ENCODE assay signal across 22 mouse cellular contexts in genomic region chr3:51328546-51328945, GRCm38 (mm10). TPM values are rescaled to one million over a fixed set of nuclear protein-coding genes. Genes with fewer than 3 reads are reported as not detected.
DNase-seq lines count a peak whose midpoint lies in the region; TF ChIP-seq lines count a peak whose summit lies in the region.
"Had no signal": no experiment of that assay in that cellular context is flagged by ENCODE, and none has a peak within 500 bp of the region (broad histone marks: within the 10 kb centered on the region; RNA-seq: fewer than 3 reads in every experiment).

No protein-coding gene starts in this region.

- no peak overlapping the region for H3K9ac ChIP-seq in liver, adult 2 months (ENCODE audit: low read depth, low read length)
- H3K9ac ChIP-seq: hindbrain, embryonic 15.5 days; liver, embryonic 14.5 days; neural tube, embryonic 12.5 days had no signal

- no peak overlapping the region for H3K27ac ChIP-seq in liver, adult 2 months (replicated peaks; ENCODE audit: insufficient read depth, low read depth, low read length)
- H3K27ac ChIP-seq: hindbrain, embryonic 10.5 days; hindbrain, embryonic 15.5 days; kidney, postnatal 0 days; liver, embryonic 14.5 days; midbrain, embryonic 10.5 days; neural tube, embryonic 12.5 days; stomach, postnatal 0 days had no signal

- H3K4me3 ChIP-seq in liver, adult 2 months (ENCODE audit: insufficient read depth, low read depth, low read length): no peak overlapping the region
- H3K4me3 ChIP-seq: erythroblast, embryonic 14.5 days; hindbrain, embryonic 10.5 days; hindbrain, embryonic 15.5 days; midbrain, embryonic 10.5 days; neural tube, embryonic 12.5 days had no signal

- H3K27me3 ChIP-seq in liver, adult 2 months (ENCODE audit: control insufficient read depth, insufficient read depth, low read length): no peaks in the 10 kb centered on the region
- H3K27me3 ChIP-seq: hindbrain, embryonic 15.5 days; neural tube, embryonic 12.5 days had no signal

- H3K4me1 ChIP-seq in liver, adult 2 months (ENCODE audit: control insufficient read depth, insufficient read depth, low read length): peaks cover 12% of the 10 kb centered on the region

- 37% methylated on average over 12 of the region's 12 CpGs for WGBS in liver, adult 2 months

- TF ChIP-seq CTCF in liver, adult 2 months (IDR thresholded peaks at IDR 0.05; ENCODE audit: low read depth, low read length): no peak

- peaks cover 34% of the 10 kb centered on the region; the same call in 1 of the 2 replicates for H3K79me2 ChIP-seq in liver, adult 2 months (ENCODE audit: control insufficient read depth, insufficient read depth, low read length)

- no peak for TF ChIP-seq POLR2A in liver, adult 2 months (IDR thresholded peaks at IDR 0.05; ENCODE audit: extremely low read depth, insufficient read depth, low read length)

- H3K36me3 ChIP-seq in liver, adult 2 months (ENCODE audit: control insufficient read depth, insufficient read depth, low read length): no peaks in the 10 kb centered on the region; the same call in 1 of the 2 replicates
- H3K36me3 ChIP-seq: hindbrain, embryonic 15.5 days had no signal

- intact Hi-C loops in gastrocnemius, postnatal 14 days (cut with DNase I; ENCODE audit: low total_unique reads): no loop called here

- peak; percentile 9 for DNase-seq in gastrocnemius, postnatal 25 days
- no peak for DNase-seq in gastrocnemius, postnatal 14 days
- DNase-seq in liver, adult 2 months (ENCODE audit: extremely low read depth, low read depth, low spot score): peak; percentile 77
- no peak for DNase-seq in liver
- peak; percentile 32 for DNase-seq in kidney, postnatal 10 days
- DNase-seq in heart, adult 8-10 months (ENCODE audit: low spot score): no peak
- no peak for DNase-seq in neural tube, embryonic 10.5 days (ENCODE audit: extremely low spot score, low spot score)
- DNase-seq: cerebellum, adult 18-20 months; cerebellum, postnatal 14 days; left cerebral cortex, postnatal 4 days; lung, adult 2 months; right cerebral cortex, postnatal 4 days; thymus, adult 18-20 months; thymus, postnatal 36 days had no signal

RNA-seq across cellular contexts. Expression of gene Elf2, which starts 11.9 kb away (rescaled TPM):
- total RNA-seq in gastrocnemius, postnatal 25 days (2021): 10 to 100 TPM; 44.3 to 46.1 TPM
- total RNA-seq in gastrocnemius, postnatal 14 days (2021): 10 to 100 TPM; 43.5 to 43.6 TPM
- total RNA-seq in liver, adult 2 months (2014; rRNA removed): 22.1 and 23.8 TPM in 2 replicates
- polyA plus RNA-seq in liver, adult 2 months (2012; rRNA removed): 13.8 and 14.0 TPM in 2 replicates
- 10 to 100 TPM; 40.6 to 52.9 (median 50.9) TPM for total RNA-seq in heart, adult 8-10 months (2022)

Comparison
In these comparisons a context has a peak if more than half of its experiments do, and no peak if none do; other contexts are left out.
1. DNase-seq: peak in gastrocnemius, postnatal 25 days (single experiment), liver, adult 2 months (single experiment) and kidney, postnatal 10 days (single experiment); none in gastrocnemius, postnatal 14 days (single experiment), liver (single experiment), heart, adult 8-10 months (single experiment) and neural tube, embryonic 10.5 days (single experiment).